Mouse (Mus musculus) CD4-positive, CD25-positive, alpha-beta regulatory T cell, adult 4 months (primary cell): Measurements from ENCODE around the gene Gpcpd1. TPM values are rescaled to one million over a fixed set of nuclear protein-coding genes. Genes with fewer than 3 reads are reported as not detected.

ENCODE experiments used
- polyA plus RNA-seq, 2 experiments: library from polyadenylated mRNA; unstranded; fragments of 100-300 nt; shearing (Covaris generic); gene quantifications; one replicate each; pipeline ENCODE4 v1.2.1; 2017

Gene Gpcpd1
- polyA plus RNA-seq, 2 experiments from 2014 or later: 46.5 to 51.5 TPM

Other genes with a start within 250 kb of the Gpcpd1 start
- gene Prokr2, start 202.3 kb downstream of the Gpcpd1 start, polyA plus RNA-seq: not detected
- gene Shld1, start 99.2 kb upstream of the Gpcpd1 start, polyA plus RNA-seq: 10 to 100 TPM; 36.6 to 38.3 TPM
- gene Chgb, start 193.5 kb upstream of the Gpcpd1 start, polyA plus RNA-seq: under 1 TPM in 1 of 2 experiments, not detected in 1; 0.27 TPM
- 10 to 100 TPM; 55.2 to 62.0 TPM for gene Trmt6, start 228.3 kb upstream of the Gpcpd1 start, polyA plus RNA-seq
- gene Mcm8, start 228.4 kb upstream of the Gpcpd1 start, polyA plus RNA-seq: 1 to 10 TPM; 1.6 to 2.4 TPM